Mouse (Mus musculus) embryonic facial prominence, embryonic 12.5 days (tissue): ENCODE results near the gene Vezf1. TPM values are rescaled to one million over a fixed set of nuclear protein-coding genes. Genes with fewer than 3 reads are reported as not detected.

Experiments used
- ATAC-seq: fragments of 200-750 bp; cut with Nextera tagmentation; 2 replicates; pipeline ENCODE4 v1.8.0; 2017; ENCODE audit not compliant: insufficient number of reproducible peaks, insufficient read depth, low FRiP score, low TSS enrichment
- H3K27ac ChIP-seq: fragments of 300-500 bp; sonication (generic); 2 replicates; pipeline ENCODE4 v1.5.1; 2016; ENCODE audit warnings: mild to moderate bottlenecking
- H3K27me3 ChIP-seq: fragments of 300-500 bp; sonication (generic); 2 replicates; pipeline ENCODE4 v1.6.1; 2016; ENCODE audit warnings: mild to moderate bottlenecking, moderate library complexity
- H3K36me3 ChIP-seq: fragments of 300-500 bp; sonication (generic); 2 replicates; pipeline ENCODE4 v1.6.1; 2016; ENCODE audit warnings: mild to moderate bottlenecking
- H3K4me1 ChIP-seq: fragments of 300-500 bp; sonication (generic); 2 replicates; pipeline ENCODE4 v1.6.1; 2016
- H3K4me2 ChIP-seq: fragments of 300-500 bp; sonication (generic); replicated peaks from 2 replicates; pipeline ENCODE4 v1.6.1; 2016; ENCODE audit warnings: mild to moderate bottlenecking, moderate library complexity
- H3K4me3 ChIP-seq: fragments of 300-500 bp; sonication (generic); 2 replicates; pipeline ENCODE4 v1.5.1; 2016; ENCODE audit warnings: mild to moderate bottlenecking
- H3K9ac ChIP-seq: fragments of 300-500 bp; sonication (generic); 2 replicates; pipeline ENCODE4 v1.6.1; 2016; ENCODE audit warnings: mild to moderate bottlenecking, moderate library complexity
- H3K9me3 ChIP-seq: fragments of 300-500 bp; sonication (generic); 2 replicates; pipeline ENCODE4 v1.6.1; 2016; ENCODE audit warnings: mild to moderate bottlenecking, moderate library complexity
- WGBS: fragments of 180-500 bp; shearing (Covaris S2); methylation state at CpG from one replicate; pipeline ENCODE4 v1.1.7; 2016; 5-methylcytosine and 5-hydroxymethylcytosine counted together
- polyA plus RNA-seq: library from polyadenylated mRNA; unstranded; fragments of >200 nt; fragmentation: Nextera tagmentation; extraction: Ambion mirVana; gene quantifications from 2 replicates; pipeline ENCODE4 v1.2.1, GENCODE M21; 2016

The Vezf1 gene
- polyA plus RNA-seq, 1 experiment from 2014 or later = 59.8 TPM

GRCm38 (mm10) chr11:88057788-88058187, 10.3 kb upstream of the Vezf1 start:
- peaks cover 7% of the 10 kb centered on the region for H3K36me3 ChIP-seq
- H3K9me3 ChIP-seq = no peaks in the 10 kb centered on the region
- H3K27me3 ChIP-seq = no peaks in the 10 kb centered on the region
- H3K4me2 ChIP-seq = no peak overlapping the region
- WGBS = 69% methylated on average over 2 of the region's 2 CpGs
- H3K27ac ChIP-seq = no peak overlapping the region
- no peak overlapping the region for H3K9ac ChIP-seq
- ATAC-seq = no peak
- H3K4me3 ChIP-seq = no peak overlapping the region
- H3K4me1 ChIP-seq = no peaks in the 10 kb centered on the region

GRCm38 (mm10) chr11:88059141-88059540, 8.9 kb upstream of the Vezf1 start:
- H3K27me3 ChIP-seq = no peaks in the 10 kb centered on the region
- H3K27ac ChIP-seq = no peak overlapping the region
- H3K4me3 ChIP-seq = no peak overlapping the region
- H3K9ac ChIP-seq = no peak overlapping the region
- H3K9me3 ChIP-seq = no peaks in the 10 kb centered on the region
- no peaks in the 10 kb centered on the region for H3K36me3 ChIP-seq
- no peak overlapping the region for H3K4me2 ChIP-seq
- no peaks in the 10 kb centered on the region for H3K4me1 ChIP-seq
- ATAC-seq = no peak; the same call in 1 of the 2 replicates
- WGBS = 39% methylated on average over 2 of the region's 2 CpGs

- H3K4me3 ChIP-seq = no peak overlapping the region
- no peak overlapping the region for H3K9ac ChIP-seq
- H3K36me3 ChIP-seq = no peaks in the 10 kb centered on the region
- 0 out of 2 replicates have a peak, but pooled peaks cover 1% of the 10 kb centered on the region for H3K4me1 ChIP-seq
- 81% methylated on average over 2 of the region's 2 CpGs for WGBS
- no peak overlapping the region for H3K4me2 ChIP-seq
- no peaks in the 10 kb centered on the region for H3K27me3 ChIP-seq
- H3K27ac ChIP-seq = no peak overlapping the region
- H3K9me3 ChIP-seq = no peaks in the 10 kb centered on the region
- ATAC-seq = no peak
Measured at GRCm38 (mm10) chr11:88061892-88062625, 6.0 kb upstream of the Vezf1 start.

- no peak for ATAC-seq
- H3K4me1 ChIP-seq = peaks cover 13% of the 10 kb centered on the region
- H3K27ac ChIP-seq = no peak overlapping the region
- no peak overlapping the region for H3K4me3 ChIP-seq
- H3K9ac ChIP-seq = no peak overlapping the region
- H3K4me2 ChIP-seq = no peak overlapping the region
- H3K9me3 ChIP-seq = no peaks in the 10 kb centered on the region
- H3K27me3 ChIP-seq = no peaks in the 10 kb centered on the region
- H3K36me3 ChIP-seq = no peaks in the 10 kb centered on the region
Measured at GRCm38 (mm10) chr11:88065732-88066131, 2.3 kb upstream of the Vezf1 start.

- Histone ChIP-seq H3K36me3 (no peaks in the 10 kb centered on the region), H3K9me3 (no peaks in the 10 kb centered on the region), H3K27ac (peak overlapping the region; percentile 99), H3K9ac (peak overlapping the region; percentile 99), H3K4me1 (peaks cover 28% of the 10 kb centered on the region), H3K27me3 (no peaks in the 10 kb centered on the region), H3K4me2 (peak overlapping the region; percentile 73), H3K4me3 (peak overlapping the region; percentile 98)
- WGBS = 4% methylated on average over 8 of the region's 8 CpGs
- ATAC-seq = no peak
Measured at GRCm38 (mm10) chr11:88067191-88067585, 891 bp upstream of the Vezf1 start.

GRCm38 (mm10) chr11:88068411-88069245, 549 bp downstream of the Vezf1 start:
- peak overlapping the region; percentile 99 for H3K9ac ChIP-seq
- H3K27ac ChIP-seq = peak overlapping the region; percentile 99
- peak overlapping the region; percentile 73 for H3K4me2 ChIP-seq
- peak overlapping the region; percentile 98 for H3K4me3 ChIP-seq
- H3K4me1 ChIP-seq = peaks cover 37% of the 10 kb centered on the region
- H3K9me3 ChIP-seq = no peaks in the 10 kb centered on the region
- under 1% methylated on average over 78 of the region's 92 CpGs for WGBS
- H3K36me3 ChIP-seq = peaks cover 6% of the 10 kb centered on the region; the same call in 1 of the 2 replicates
- H3K27me3 ChIP-seq = no peaks in the 10 kb centered on the region
- ATAC-seq = peak; percentile 52

GRCm38 (mm10) chr11:88069246-88069570, 1.1 kb downstream of the Vezf1 start:
- no peaks in the 10 kb centered on the region for H3K9me3 ChIP-seq
- peak overlapping the region; percentile 99 for H3K9ac ChIP-seq

GRCm38 (mm10) chr11:88070392-88070791, 2.3 kb downstream of the Vezf1 start:
- 27% methylated on average over 4 of the region's 4 CpGs for WGBS
- Histone ChIP-seq H3K4me1 (peaks cover 37% of the 10 kb centered on the region), H3K4me3 (peak overlapping the region; percentile 98), H3K4me2 (peak overlapping the region; percentile 73), H3K36me3 (peaks cover 19% of the 10 kb centered on the region), H3K27ac (no peak overlapping the region), H3K9me3 (no peaks in the 10 kb centered on the region), H3K9ac (peak overlapping the region; percentile 50), H3K27me3 (no peaks in the 10 kb centered on the region)
- ATAC-seq = no peak

More at GRCm38 (mm10) chr11:88069246-88069570, 1.1 kb downstream of the Vezf1 start:
- peak overlapping the region; percentile 98 for H3K4me3 ChIP-seq
- under 1% methylated on average over 12 of the region's 12 CpGs for WGBS
- H3K4me1 ChIP-seq = peaks cover 37% of the 10 kb centered on the region
- peak overlapping the region; percentile 99 for H3K27ac ChIP-seq
- no peaks in the 10 kb centered on the region for H3K27me3 ChIP-seq
- peaks cover 10% of the 10 kb centered on the region for H3K36me3 ChIP-seq
- H3K4me2 ChIP-seq = peak overlapping the region; percentile 73
- no peak for ATAC-seq

GRCm38 (mm10) chr11:88071113-88071512, 3.0 kb downstream of the Vezf1 start:
- no peaks in the 10 kb centered on the region for H3K27me3 ChIP-seq
- peaks cover 37% of the 10 kb centered on the region for H3K4me1 ChIP-seq
- no peaks in the 10 kb centered on the region for H3K9me3 ChIP-seq
- peak overlapping the region; percentile 98 for H3K4me3 ChIP-seq
- ATAC-seq = no peak
- no peak overlapping the region for H3K27ac ChIP-seq
- peaks cover 25% of the 10 kb centered on the region for H3K36me3 ChIP-seq
- 20% methylated on average over 5 of the region's 5 CpGs for WGBS
- H3K4me2 ChIP-seq = peak overlapping the region; percentile 73
- H3K9ac ChIP-seq = no peak overlapping the region

GRCm38 (mm10) chr11:88073343-88073875, 5.3 kb downstream of the Vezf1 start:
- ATAC-seq = no peak
- H3K9ac ChIP-seq = no peak overlapping the region
- H3K4me3 ChIP-seq = no peak overlapping the region
- no peak overlapping the region for H3K27ac ChIP-seq
- H3K4me2 ChIP-seq = no peak overlapping the region
- 87% methylated on average over 14 of the region's 14 CpGs for WGBS
- H3K9me3 ChIP-seq = no peaks in the 10 kb centered on the region
- H3K36me3 ChIP-seq = peaks cover 46% of the 10 kb centered on the region
- peaks cover 33% of the 10 kb centered on the region for H3K4me1 ChIP-seq
- no peaks in the 10 kb centered on the region for H3K27me3 ChIP-seq

GRCm38 (mm10) chr11:88075701-88076100, 7.6 kb downstream of the Vezf1 start:
- H3K9ac ChIP-seq = no peak overlapping the region
- 89% methylated on average over 1 of the region's 1 CpGs for WGBS
- no peak for ATAC-seq
- peaks cover 65% of the 10 kb centered on the region for H3K36me3 ChIP-seq
- no peak overlapping the region for H3K4me2 ChIP-seq
- peaks cover 24% of the 10 kb centered on the region for H3K4me1 ChIP-seq
- no peaks in the 10 kb centered on the region for H3K9me3 ChIP-seq
- H3K27ac ChIP-seq = no peak overlapping the region
- no peaks in the 10 kb centered on the region for H3K27me3 ChIP-seq
- H3K4me3 ChIP-seq = no peak overlapping the region

- 85% methylated on average over 1 of the region's 1 CpGs for WGBS
- Histone ChIP-seq H3K27ac (no peak overlapping the region), H3K4me1 (peaks cover 17% of the 10 kb centered on the region), H3K27me3 (no peaks in the 10 kb centered on the region), H3K36me3 (peaks cover 72% of the 10 kb centered on the region), H3K4me2 (no peak overlapping the region), H3K9ac (no peak overlapping the region), H3K9me3 (no peaks in the 10 kb centered on the region), H3K4me3 (no peak overlapping the region)
- ATAC-seq = no peak
Measured at GRCm38 (mm10) chr11:88076394-88076793, 8.3 kb downstream of the Vezf1 start.
